Mouse (Mus musculus): ENCODE measurements around the gene Fgg. TPM values are rescaled to one million over a fixed set of nuclear protein-coding genes. Genes with fewer than 3 reads are reported as not detected.

Gene Fgg
- total and polyA plus RNA-seq, 2 experiments from 2014 or later = 0.08 TPM; not detected in 1

DNA sequence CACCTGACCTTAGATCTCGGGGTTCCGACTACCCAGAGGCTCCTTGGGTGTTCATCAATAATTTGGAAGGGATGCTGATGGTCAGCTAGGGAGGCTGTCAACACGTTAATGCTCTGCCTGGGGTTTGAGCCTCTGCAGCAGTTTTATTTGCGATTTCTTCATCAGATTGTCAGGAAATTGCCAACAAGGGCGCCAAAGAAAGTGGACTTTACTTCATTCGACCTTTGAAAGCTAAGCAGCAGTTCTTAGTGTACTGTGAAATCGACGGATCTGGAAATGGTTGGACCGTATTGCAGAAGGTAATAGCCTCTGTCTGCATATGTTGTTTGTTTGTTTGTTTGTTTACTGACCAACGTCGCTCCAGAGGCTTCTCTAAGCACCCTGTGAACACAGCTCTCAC, 2.8 kb downstream of the Fgg start:
- TF ChIP-seq CTCF (IDR thresholded peaks at IDR 0.05; ENCODE audit: low read depth) = no peak
- Histone ChIP-seq H3K36me3 (ENCODE audit: insufficient read depth, low read length) (no peaks in the 10 kb centered on the region), H3K27me3 (ENCODE audit: insufficient read depth, low read length) (no peaks in the 10 kb centered on the region), H3K27ac (no peak overlapping the region), H3K9me3 (ENCODE audit: low read length) (no peaks in the 10 kb centered on the region), H3K4me2 (ENCODE audit: low read depth, low read length) (no peak overlapping the region), H3K4me3 (ENCODE audit: low read length) (no peak overlapping the region), H3K4me1 (ENCODE audit: insufficient read depth, low read length) (no peaks in the 10 kb centered on the region), H3K9ac (replicated peaks; ENCODE audit: low read length) (no peak overlapping the region)
- DNase-seq (ENCODE audit: low spot score) = no peak
- ATAC-seq = no peak
- 84% methylated on average over 11 of the region's 11 CpGs for WGBS

DNA sequence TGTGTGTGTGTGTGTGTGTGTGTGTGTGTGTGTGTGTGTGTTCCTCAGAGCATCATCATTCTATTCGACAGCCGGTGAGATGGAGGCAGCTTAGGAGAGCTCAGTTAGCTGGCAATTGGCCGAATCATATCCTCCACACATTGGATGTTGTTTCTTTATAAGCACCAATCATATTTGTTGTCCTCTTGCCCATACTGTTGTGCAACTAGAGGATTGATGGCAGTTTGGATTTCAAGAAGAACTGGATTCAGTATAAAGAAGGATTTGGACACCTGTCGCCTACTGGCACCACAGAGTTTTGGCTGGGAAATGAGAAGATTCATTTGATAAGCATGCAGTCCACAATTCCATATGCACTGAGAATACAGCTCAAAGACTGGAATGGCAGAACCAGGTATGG, 3.6 kb downstream of the Fgg start:
- Histone ChIP-seq H3K4me1 (ENCODE audit: insufficient read depth, low read length) (no peaks in the 10 kb centered on the region), H3K27me3 (ENCODE audit: insufficient read depth, low read length) (no peaks in the 10 kb centered on the region), H3K4me2 (ENCODE audit: low read depth, low read length) (no peak overlapping the region), H3K9me3 (ENCODE audit: low read length) (no peaks in the 10 kb centered on the region), H3K9ac (replicated peaks; ENCODE audit: low read length) (no peak overlapping the region), H3K4me3 (ENCODE audit: low read length) (no peak overlapping the region), H3K27ac (no peak overlapping the region), H3K36me3 (ENCODE audit: insufficient read depth, low read length) (no peaks in the 10 kb centered on the region)
- ATAC-seq (no peak), DNase-seq (ENCODE audit: low spot score) (no peak)
- TF ChIP-seq CTCF (IDR thresholded peaks at IDR 0.05; ENCODE audit: low read depth) = no peak
- WGBS = 84% methylated on average over 4 of the region's 4 CpGs

DNA sequence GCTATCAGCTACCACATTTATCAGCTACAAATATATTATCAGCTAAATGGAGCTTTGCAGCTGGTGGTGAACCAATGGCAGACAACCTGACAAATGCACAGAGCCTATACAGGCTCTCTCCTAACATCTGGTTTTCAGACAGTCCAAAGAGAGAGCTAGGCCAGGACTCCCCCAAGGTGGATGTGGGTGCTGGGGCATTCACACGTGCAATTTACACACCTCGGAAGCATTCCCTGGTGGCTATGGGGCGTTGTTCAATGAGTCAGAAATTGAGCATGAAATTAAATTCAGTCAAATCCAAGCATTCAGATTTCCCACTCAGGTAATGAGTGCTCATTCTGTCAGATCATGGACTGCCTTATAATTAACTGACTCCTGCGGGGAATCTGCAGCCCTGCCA, 4.0 kb downstream of the Fgg start:
- H3K4me1 ChIP-seq (ENCODE audit: insufficient read depth, low read length) = no peaks in the 10 kb centered on the region
- H3K4me3 ChIP-seq (ENCODE audit: low read length) = no peak overlapping the region
- peak; percentile 36 for DNase-seq (ENCODE audit: low spot score)
- H3K36me3 ChIP-seq (ENCODE audit: insufficient read depth, low read length) = no peaks in the 10 kb centered on the region
- H3K4me2 ChIP-seq (ENCODE audit: low read depth, low read length) = no peak overlapping the region
- no peaks in the 10 kb centered on the region for H3K9me3 ChIP-seq (ENCODE audit: low read length)
- no peak overlapping the region for H3K27ac ChIP-seq
- H3K9ac ChIP-seq (replicated peaks; ENCODE audit: low read length) = no peak overlapping the region
- no peaks in the 10 kb centered on the region for H3K27me3 ChIP-seq (ENCODE audit: insufficient read depth, low read length)
- WGBS = 52% methylated on average over 4 of the region's 4 CpGs
- 0 out of 2 replicates have a peak, but pooled peaks have one; percentile 29 for ATAC-seq
- no peak for TF ChIP-seq CTCF (IDR thresholded peaks at IDR 0.05; ENCODE audit: low read depth)

DNA sequence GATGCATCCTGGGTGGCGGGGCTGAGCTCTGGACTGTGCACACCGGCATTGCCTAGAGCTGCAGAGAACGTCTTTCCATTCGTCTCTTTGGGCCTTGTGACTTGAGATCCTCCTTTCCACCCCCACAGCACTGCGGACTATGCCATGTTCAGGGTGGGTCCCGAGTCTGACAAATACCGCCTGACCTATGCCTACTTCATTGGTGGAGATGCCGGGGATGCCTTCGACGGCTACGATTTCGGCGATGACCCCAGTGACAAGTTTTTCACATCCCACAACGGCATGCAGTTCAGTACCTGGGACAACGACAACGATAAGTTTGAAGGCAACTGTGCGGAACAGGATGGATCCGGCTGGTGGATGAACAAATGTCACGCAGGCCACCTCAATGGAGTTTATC, 5.1 kb downstream of the Fgg start:
- Histone ChIP-seq H3K4me1 (ENCODE audit: insufficient read depth, low read length) (no peaks in the 10 kb centered on the region), H3K36me3 (ENCODE audit: insufficient read depth, low read length) (no peaks in the 10 kb centered on the region), H3K4me3 (ENCODE audit: low read length) (no peak overlapping the region), H3K27me3 (ENCODE audit: insufficient read depth, low read length) (no peaks in the 10 kb centered on the region), H3K9me3 (ENCODE audit: low read length) (no peaks in the 10 kb centered on the region), H3K4me2 (ENCODE audit: low read depth, low read length) (no peak overlapping the region), H3K27ac (no peak overlapping the region), H3K9ac (replicated peaks; ENCODE audit: low read length) (no peak overlapping the region)
- WGBS = 92% methylated on average over 19 of the region's 19 CpGs
- DNase-seq (ENCODE audit: low spot score) (no peak), ATAC-seq (no peak)
- no peak for TF ChIP-seq CTCF (IDR thresholded peaks at IDR 0.05; ENCODE audit: low read depth)

DNA sequence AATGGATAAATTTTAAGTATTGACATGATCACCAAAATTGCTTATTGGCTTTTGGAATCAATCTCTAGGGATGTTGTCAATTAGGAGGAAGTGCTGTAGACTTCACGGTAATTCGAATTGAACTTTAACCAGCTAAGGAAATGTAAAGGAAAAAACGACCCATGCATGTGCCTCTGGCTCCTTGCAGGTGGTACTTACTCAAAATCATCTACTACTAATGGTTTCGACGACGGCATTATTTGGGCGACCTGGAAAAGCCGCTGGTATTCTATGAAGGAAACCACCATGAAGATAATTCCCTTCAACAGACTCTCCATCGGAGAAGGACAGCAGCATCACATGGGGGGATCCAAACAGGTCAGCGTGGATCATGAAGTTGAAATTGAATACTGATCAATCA, 6.4 kb downstream of the Fgg start:
- WGBS = 88% methylated on average over 10 of the region's 10 CpGs
- Histone ChIP-seq H3K9ac (replicated peaks; ENCODE audit: low read length) (no peak overlapping the region), H3K36me3 (ENCODE audit: insufficient read depth, low read length) (no peaks in the 10 kb centered on the region), H3K4me2 (ENCODE audit: low read depth, low read length) (no peak overlapping the region), H3K4me3 (ENCODE audit: low read length) (no peak overlapping the region), H3K27ac (no peak overlapping the region), H3K27me3 (ENCODE audit: insufficient read depth, low read length) (no peaks in the 10 kb centered on the region), H3K9me3 (ENCODE audit: low read length) (no peaks in the 10 kb centered on the region), H3K4me1 (ENCODE audit: insufficient read depth, low read length) (no peaks in the 10 kb centered on the region)
- no peak for DNase-seq (ENCODE audit: low spot score)
- no peak for ATAC-seq
- no peak for TF ChIP-seq CTCF (IDR thresholded peaks at IDR 0.05; ENCODE audit: low read depth)

DNA sequence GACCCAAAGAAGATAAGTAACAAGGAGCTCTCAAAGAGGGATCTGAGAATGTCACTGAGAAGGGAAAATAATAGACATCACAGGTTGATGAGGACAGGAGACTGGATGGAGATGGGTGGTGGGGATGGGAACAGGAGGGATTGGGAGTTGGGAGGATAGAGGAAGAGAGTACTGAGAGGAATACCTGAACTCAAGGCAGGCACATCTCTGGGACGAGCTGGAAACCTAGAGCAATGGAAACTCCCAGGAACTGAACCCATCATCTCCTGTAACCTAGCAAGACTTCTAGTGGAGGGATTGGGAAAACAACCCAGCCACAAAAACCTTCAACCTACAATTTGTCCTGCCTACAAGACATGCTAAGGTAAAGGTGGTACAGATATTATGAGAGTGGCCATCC, 8.7 kb downstream of the Fgg start:
- ATAC-seq = no peak

DNA sequence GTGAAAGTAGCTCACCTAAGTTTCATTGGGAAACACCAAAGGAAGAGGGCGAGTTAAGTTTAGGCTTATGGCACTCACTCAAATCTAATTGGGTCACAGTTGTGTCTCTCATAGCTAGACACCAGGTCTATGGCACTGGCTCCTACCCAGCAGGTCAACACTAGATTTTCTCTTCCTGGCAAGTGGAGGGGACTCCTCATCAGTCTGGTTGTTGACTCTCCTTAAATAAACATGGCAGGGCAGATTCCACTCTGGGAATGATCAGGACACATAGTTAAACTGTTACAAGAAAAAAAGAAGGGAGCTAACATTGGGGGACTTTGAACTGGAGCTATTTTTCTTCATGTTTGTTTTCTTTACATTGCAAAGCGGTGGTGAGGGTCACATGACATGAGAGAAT, 12.9 kb downstream of the Fgg start:
- no peaks in the 10 kb centered on the region for H3K9me3 ChIP-seq (ENCODE audit: low read length)
- no peaks in the 10 kb centered on the region for H3K4me1 ChIP-seq (ENCODE audit: insufficient read depth, low read length)
- ATAC-seq (no peak), DNase-seq (ENCODE audit: low spot score) (no peak)
- H3K27me3 ChIP-seq (ENCODE audit: insufficient read depth, low read length) = no peaks in the 10 kb centered on the region
- H3K9ac ChIP-seq (replicated peaks; ENCODE audit: low read length) = no peak overlapping the region
- no peak overlapping the region for H3K27ac ChIP-seq
- no peak overlapping the region for H3K4me2 ChIP-seq (ENCODE audit: low read depth, low read length)
- no peak overlapping the region for H3K4me3 ChIP-seq (ENCODE audit: low read length)
- no peaks in the 10 kb centered on the region for H3K36me3 ChIP-seq (ENCODE audit: insufficient read depth, low read length)
- WGBS = 84% methylated on average over 2 of the region's 2 CpGs
- TF ChIP-seq CTCF (IDR thresholded peaks at IDR 0.05; ENCODE audit: low read depth) = no peak

More for the DNA sequence above, 8.7 kb downstream of the Fgg start:
- Histone ChIP-seq H3K27ac (no peak overlapping the region), H3K4me3 (ENCODE audit: low read length) (no peak overlapping the region), H3K4me2 (ENCODE audit: low read depth, low read length) (no peak overlapping the region), H3K27me3 (ENCODE audit: insufficient read depth, low read length) (no peaks in the 10 kb centered on the region), H3K4me1 (ENCODE audit: insufficient read depth, low read length) (no peaks in the 10 kb centered on the region), H3K36me3 (ENCODE audit: insufficient read depth, low read length) (no peaks in the 10 kb centered on the region), H3K9ac (replicated peaks; ENCODE audit: low read length) (no peak overlapping the region), H3K9me3 (ENCODE audit: low read length) (no peaks in the 10 kb centered on the region)
- no peak for TF ChIP-seq CTCF (IDR thresholded peaks at IDR 0.05; ENCODE audit: low read depth)
- no peak for DNase-seq (ENCODE audit: low spot score)
- WGBS = 88% methylated on average over 1 of the region's 1 CpGs
